Mouse (Mus musculus) kidney, adult 2 months (tissue): ENCODE data around the gene Pygl.

Experiments used
- CTCF ChIP-seq: fragments of 200-500 bp; conservative IDR thresholded peaks from 2 replicates; pipeline ENCODE4 v1.5.1; 2011; ENCODE audit warnings: low read depth, mild to moderate bottlenecking, control low read depth, low read length, moderate library complexity, mixed read lengths; ENCODE audit not compliant: insufficient read depth, insufficient read length
- POLR2A ChIP-seq: fragments of 200-500 bp; IDR thresholded peaks from one replicate; pipeline ENCODE4 v1.6.1; 2011; ENCODE audit warnings: low read depth, low read length, control low read depth

DNA sequence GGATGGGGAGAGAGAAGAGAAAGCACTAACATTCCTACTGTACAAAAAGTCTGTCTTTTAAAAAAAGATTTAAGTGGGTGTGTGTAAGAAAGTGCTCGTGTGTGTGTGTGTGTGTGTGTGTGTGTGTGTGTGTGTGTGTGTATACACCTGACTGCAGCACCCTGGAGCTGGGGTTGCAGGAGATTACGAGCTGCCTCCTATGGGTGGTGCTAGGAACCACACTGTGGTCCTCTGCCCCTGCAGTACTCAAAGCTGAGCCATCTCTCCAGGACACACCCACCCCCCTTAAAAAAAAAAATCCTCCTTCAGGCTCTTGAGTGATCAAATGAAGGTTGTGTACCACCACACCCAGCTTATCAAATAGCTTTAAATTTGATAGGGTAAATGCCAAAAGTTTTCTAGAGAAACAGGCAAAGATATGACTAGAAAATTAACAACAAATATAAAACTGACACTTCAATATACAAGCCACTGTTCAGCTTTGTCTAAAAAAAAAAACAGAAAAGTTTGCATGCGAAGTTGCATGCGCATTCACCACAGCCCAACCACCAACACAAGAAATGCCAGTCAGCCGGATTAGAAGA, 90.2 kb downstream of the Pygl start:
- TF ChIP-seq CTCF (no peak), POLR2A (no peak)
